Mouse (Mus musculus) lung, embryonic 14.5 days (tissue): ENCODE data around the gene Tsga10ip. TPM values are rescaled to one million over a fixed set of nuclear protein-coding genes. Genes with fewer than 3 reads are reported as not detected.

Experiments used
- ATAC-seq: fragments of 200-750 bp; cut with Nextera tagmentation; 2 replicates; pipeline ENCODE4 v1.8.0; 2017; ENCODE audit warnings: mild to moderate bottlenecking, moderate TSS enrichment, moderate library complexity; ENCODE audit not compliant: insufficient read depth
- DNase-seq: peaks from one replicate; pipeline ENCODE4 v3.0.0-alpha.2; 2015
- H3K27ac ChIP-seq: fragments of 300-500 bp; sonication (generic); 2 replicates; pipeline ENCODE4 v1.5.1; 2014; ENCODE audit warnings: low read depth, mild to moderate bottlenecking, moderate library complexity
- H3K27me3 ChIP-seq: fragments of 300-500 bp; sonication (generic); 2 replicates; pipeline ENCODE4 v1.6.1; 2014; ENCODE audit warnings: low read length, control low read depth; ENCODE audit not compliant: insufficient read depth
- H3K36me3 ChIP-seq: fragments of 300-500 bp; sonication (generic); 2 replicates; pipeline ENCODE4 v1.6.1; 2014; ENCODE audit warnings: control low read depth; ENCODE audit not compliant: insufficient read depth
- H3K4me1 ChIP-seq: fragments of 300-500 bp; sonication (generic); 2 replicates; pipeline ENCODE4 v1.6.1; 2014; ENCODE audit warnings: antibody characterized with exemption, control low read depth; ENCODE audit not compliant: insufficient read depth
- H3K4me2 ChIP-seq: fragments of 300-500 bp; sonication (generic); 2 replicates; pipeline ENCODE4 v1.6.1; 2014; ENCODE audit warnings: mild to moderate bottlenecking
- H3K4me3 ChIP-seq: fragments of 300-500 bp; sonication (generic); 2 replicates; pipeline ENCODE4 v1.5.1; 2014; ENCODE audit warnings: low read depth, low read length
- H3K9ac ChIP-seq: fragments of 300-500 bp; sonication (generic); 2 replicates; pipeline ENCODE4 v1.6.1; 2014
- H3K9me3 ChIP-seq: fragments of 300-500 bp; sonication (generic); 2 replicates; pipeline ENCODE4 v1.6.1; 2016; ENCODE audit warnings: low read depth, low read length, control low read depth
- CTCF ChIP-seq: IDR thresholded peaks from 2 replicates; pipeline ENCODE4 v1.5.1; 2016; ENCODE audit warnings: antibody characterized with exemption, low read depth
- WGBS: fragments of 180-500 bp; shearing (Covaris S2); extraction: QIAGEN DNeasy Blood & Tissue Kit; methylation state at CpG from one replicate; pipeline ENCODE4 v1.1.7; 2014; 5-methylcytosine and 5-hydroxymethylcytosine counted together
- polyA plus RNA-seq: library from polyadenylated mRNA; unstranded; fragments of >200 nt; fragmentation: Nextera tagmentation; extraction: Ambion mirVana; gene quantifications from 2 replicates; pipeline ENCODE4 v1.2.1, GENCODE M21; 2014

Tsga10ip gene
- polyA plus RNA-seq, 1 experiment from 2014 or later = not detected

DNA sequence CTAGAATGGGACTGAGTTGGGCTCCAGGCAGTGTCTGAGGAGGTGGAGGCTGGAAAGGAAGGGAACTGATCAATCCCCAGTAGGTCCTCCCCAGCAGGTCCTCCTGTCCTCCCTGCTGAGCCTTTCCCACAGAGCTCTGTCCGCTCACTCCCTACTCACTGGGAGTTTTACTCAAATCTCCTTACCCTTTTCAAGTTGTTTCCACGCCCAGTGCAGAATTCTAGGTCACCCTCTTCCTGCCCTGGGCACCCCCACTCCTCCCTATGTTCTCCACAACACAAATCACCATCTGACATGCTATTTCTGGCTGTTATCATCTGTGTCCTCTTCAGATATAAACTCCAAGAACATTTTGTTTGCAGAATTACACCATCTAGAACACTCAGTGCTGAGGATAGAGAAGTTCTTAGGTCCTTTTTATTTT is 12.2 kb upstream of the Tsga10ip start:
- Histone ChIP-seq H3K9ac (no peak overlapping the region), H3K36me3 (peaks cover 2% of the 10 kb centered on the region), H3K27ac (no peak overlapping the region), H3K27me3 (no peaks in the 10 kb centered on the region), H3K4me1 (no peaks in the 10 kb centered on the region), H3K4me3 (no peak overlapping the region), H3K9me3 (no peaks in the 10 kb centered on the region), H3K4me2 (no peak overlapping the region)
- DNase-seq = no peak
- no peak for TF ChIP-seq CTCF
- 69% methylated on average over 2 of the region's 2 CpGs for WGBS
- no peak for ATAC-seq

DNA sequence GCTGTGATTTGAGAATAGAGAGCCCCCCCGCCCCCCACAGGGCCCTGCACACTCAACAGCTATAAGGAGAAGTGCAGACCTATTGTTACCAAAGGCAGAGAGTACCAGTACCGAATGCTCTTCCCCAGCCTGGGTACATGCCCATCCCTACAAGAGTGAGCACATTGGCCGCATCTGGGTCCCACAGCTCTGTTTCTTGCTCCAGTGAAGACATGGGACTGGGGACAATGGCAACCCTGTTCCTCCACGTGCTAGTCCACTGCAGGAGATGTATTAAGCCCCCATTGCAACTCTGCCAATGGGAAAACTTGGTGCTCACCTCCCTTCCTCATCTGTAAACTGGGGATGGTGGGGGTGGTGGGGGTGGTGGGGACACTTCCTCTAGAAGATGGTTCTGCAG is 11.5 kb upstream of the Tsga10ip start:
- Histone ChIP-seq H3K4me1 (no peaks in the 10 kb centered on the region), H3K27ac (no peak overlapping the region), H3K27me3 (no peaks in the 10 kb centered on the region), H3K9me3 (no peaks in the 10 kb centered on the region), H3K4me3 (no peak overlapping the region), H3K9ac (no peak overlapping the region), H3K36me3 (no peaks in the 10 kb centered on the region), H3K4me2 (no peak overlapping the region)
- TF ChIP-seq CTCF = no peak
- ATAC-seq = no peak
- no peak for DNase-seq
- 73% methylated on average over 4 of the region's 4 CpGs for WGBS

DNA sequence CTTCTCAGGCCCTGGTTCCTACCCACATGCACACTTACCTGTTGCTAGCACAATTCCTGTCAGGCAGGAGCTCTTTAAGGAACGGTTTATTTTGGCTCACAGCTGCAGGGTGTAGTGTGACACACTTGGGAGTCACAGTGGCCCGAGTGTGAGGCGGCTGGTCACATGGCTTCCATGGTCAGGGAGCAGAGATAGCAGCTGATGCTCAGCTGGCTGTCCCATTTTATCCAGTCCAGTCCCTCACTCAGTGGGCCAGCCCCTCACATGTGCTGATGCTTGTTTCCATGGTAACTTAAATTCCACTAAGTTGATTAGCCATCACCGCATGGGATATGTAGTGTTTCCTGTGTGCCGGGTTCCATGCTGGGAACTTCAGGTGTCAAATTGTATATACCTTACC is 9.6 kb upstream of the Tsga10ip start:
- H3K9ac ChIP-seq = no peak overlapping the region
- 47% methylated on average over 5 of the region's 5 CpGs for WGBS
- H3K36me3 ChIP-seq = no peaks in the 10 kb centered on the region
- H3K27me3 ChIP-seq = no peaks in the 10 kb centered on the region
- no peak for ATAC-seq
- no peak for TF ChIP-seq CTCF
- H3K4me3 ChIP-seq = no peak overlapping the region
- H3K4me1 ChIP-seq = no peaks in the 10 kb centered on the region
- H3K4me2 ChIP-seq = no peak overlapping the region
- no peak for DNase-seq
- H3K9me3 ChIP-seq = no peaks in the 10 kb centered on the region
- no peak overlapping the region for H3K27ac ChIP-seq

DNA sequence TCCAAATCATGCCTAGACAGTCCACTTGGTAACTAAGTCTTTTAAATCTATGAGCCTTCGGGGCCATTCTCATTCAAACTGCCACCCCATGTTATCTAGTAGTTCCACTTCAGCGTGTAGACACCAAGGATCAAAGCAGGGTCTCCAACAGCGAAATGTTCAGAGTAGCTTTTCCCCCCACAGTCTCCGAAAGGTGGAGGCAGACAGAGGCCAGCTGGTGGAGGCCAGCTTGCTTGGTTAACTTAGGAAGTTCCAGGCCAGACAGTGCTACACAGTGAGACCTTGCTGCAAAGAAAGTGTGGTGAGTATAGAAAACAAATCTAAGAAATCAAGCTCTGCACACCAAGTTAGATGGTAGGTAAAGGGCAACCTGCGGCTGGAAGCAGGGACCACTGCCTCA is 8.3 kb upstream of the Tsga10ip start:
- Histone ChIP-seq H3K4me3 (no peak overlapping the region), H3K4me2 (no peak overlapping the region), H3K9me3 (no peaks in the 10 kb centered on the region), H3K27me3 (no peaks in the 10 kb centered on the region), H3K9ac (no peak overlapping the region), H3K27ac (no peak overlapping the region), H3K4me1 (no peaks in the 10 kb centered on the region), H3K36me3 (no peaks in the 10 kb centered on the region)
- peak; percentile 68 for DNase-seq
- no peak for ATAC-seq
- 48% methylated on average over 5 of the region's 5 CpGs for WGBS
- TF ChIP-seq CTCF = no peak

DNA sequence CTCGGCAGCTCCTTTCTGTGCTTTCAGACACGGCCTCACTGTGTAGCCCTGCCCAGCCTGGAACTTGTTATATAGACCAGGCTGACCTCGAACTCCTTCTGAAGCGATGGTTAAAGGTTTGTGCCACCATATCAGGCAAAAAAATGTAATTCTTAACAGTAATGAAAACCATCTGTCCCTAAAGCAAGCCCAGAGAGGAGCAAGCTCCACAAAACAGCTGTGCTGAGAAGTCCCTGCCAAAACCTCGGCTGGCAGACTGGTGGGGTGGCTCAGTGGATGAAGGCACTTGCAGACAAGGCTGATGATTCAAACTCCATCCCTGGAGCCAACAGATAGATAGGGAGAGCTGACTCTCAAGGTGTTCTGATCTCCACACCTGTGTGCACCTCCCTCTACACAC is 6.7 kb upstream of the Tsga10ip start:
- no peak overlapping the region for H3K4me2 ChIP-seq
- ATAC-seq (peak; percentile 9; the same call in 1 of the 2 replicates), DNase-seq (peak; percentile 71)
- H3K9me3 ChIP-seq = no peaks in the 10 kb centered on the region
- no peaks in the 10 kb centered on the region for H3K27me3 ChIP-seq
- no peak overlapping the region for H3K27ac ChIP-seq
- H3K4me1 ChIP-seq = no peaks in the 10 kb centered on the region
- H3K4me3 ChIP-seq = no peak overlapping the region
- H3K36me3 ChIP-seq = no peaks in the 10 kb centered on the region
- no peak overlapping the region for H3K9ac ChIP-seq
- 50% methylated on average over 5 of the region's 5 CpGs for WGBS
- TF ChIP-seq CTCF = no peak

DNA sequence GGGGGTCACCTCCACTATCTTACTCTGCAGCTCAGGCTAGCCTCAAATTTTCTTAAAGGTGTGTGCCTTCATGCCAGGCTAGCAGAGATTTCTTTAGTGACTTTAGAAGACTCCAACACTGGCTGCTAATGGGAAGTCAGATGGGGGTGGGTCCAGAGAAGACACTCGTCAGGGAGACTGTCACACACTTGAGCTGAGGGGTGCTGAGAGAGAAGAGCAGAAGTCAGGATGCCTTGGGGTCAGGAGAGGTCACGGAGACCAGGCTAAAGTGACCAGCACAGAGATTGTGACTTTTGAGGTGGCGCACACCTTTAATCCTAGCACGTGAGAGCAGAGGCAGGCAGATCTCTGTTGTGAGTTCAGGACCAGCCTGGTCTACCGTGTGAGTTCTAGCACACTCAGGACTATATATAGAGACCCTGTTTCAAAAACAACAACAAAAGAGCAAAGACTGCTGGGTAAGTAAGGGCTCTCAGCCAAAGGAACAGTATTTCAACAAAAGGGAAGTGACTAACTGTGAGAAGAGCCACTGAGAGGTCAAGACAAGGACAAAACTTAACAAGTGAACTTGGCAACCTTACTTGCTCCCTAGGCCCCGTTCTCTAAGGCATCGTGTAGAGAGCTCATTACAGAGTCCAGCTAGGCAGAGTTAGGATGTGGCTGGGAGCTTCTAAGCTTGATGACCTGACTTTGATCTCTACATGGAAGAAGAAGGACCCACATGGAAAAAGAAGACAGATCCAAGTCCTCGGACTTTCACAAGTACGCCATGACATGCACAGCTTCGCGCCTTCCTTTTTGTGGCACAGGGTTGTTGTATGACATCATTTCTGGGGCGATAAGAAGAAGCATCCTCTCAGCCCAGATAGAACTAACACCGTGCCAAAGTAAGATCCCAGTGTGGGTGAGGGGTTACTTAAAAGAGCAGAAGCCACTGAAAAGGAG is 6.0 kb upstream of the Tsga10ip start:
- WGBS = 77% methylated on average over 13 of the region's 13 CpGs
- Histone ChIP-seq H3K4me2 (peak overlapping the region; percentile 89), H3K4me3 (peak overlapping the region; percentile 56; the same call in 1 of the 2 replicates), H3K9me3 (no peaks in the 10 kb centered on the region), H3K27me3 (no peaks in the 10 kb centered on the region), H3K36me3 (no peaks in the 10 kb centered on the region), H3K27ac (no peak overlapping the region; the same call in 1 of the 2 replicates), H3K4me1 (no peaks in the 10 kb centered on the region), H3K9ac (no peak overlapping the region; the same call in 1 of the 2 replicates)
- ATAC-seq (no peak), DNase-seq (no peak)
- TF ChIP-seq CTCF = no peak

DNA sequence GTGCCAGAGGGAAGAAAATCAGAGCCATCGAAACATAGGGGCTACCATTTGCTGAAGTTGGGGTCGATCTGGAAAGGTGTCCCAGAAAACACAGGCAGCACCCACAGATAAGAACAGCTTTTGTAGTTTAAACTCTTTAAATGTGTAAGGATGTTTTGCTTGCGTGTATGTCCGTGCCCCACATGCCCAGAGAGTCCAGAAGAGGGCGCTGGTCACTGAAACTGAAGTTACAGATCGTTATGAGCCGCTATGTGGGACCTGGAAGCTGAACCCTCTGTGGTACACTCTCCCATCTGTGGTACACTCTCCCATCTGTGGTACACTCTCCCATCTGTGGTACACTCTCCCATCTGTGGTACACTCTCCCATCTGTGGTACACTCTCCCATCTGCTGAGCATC is 4.8 kb upstream of the Tsga10ip start:
- Histone ChIP-seq H3K4me3 (peak overlapping the region; percentile 56), H3K27ac (peak overlapping the region; percentile 93), H3K27me3 (no peaks in the 10 kb centered on the region), H3K36me3 (no peaks in the 10 kb centered on the region), H3K4me1 (no peaks in the 10 kb centered on the region), H3K9me3 (no peaks in the 10 kb centered on the region), H3K4me2 (peak overlapping the region; percentile 89), H3K9ac (peak overlapping the region; percentile 67)
- ATAC-seq = peak; percentile 57; the same call in 1 of the 2 replicates
- TF ChIP-seq CTCF = peak; percentile 66
- 19% methylated on average over 7 of the region's 7 CpGs for WGBS
- peak; percentile 88 for DNase-seq
